Mouse (Mus musculus) B cell, adult 2 months (primary cell): ENCODE measurements around the gene Usp5.
"Not testable (repeated sequence)": the region's sequence is repeated elsewhere in the genome, so short reads cannot be mapped to it uniquely, and the experiment has no call there.

ENCODE experiments used
- DNase-seq, 2 experiments: peaks; one replicate each; pipeline ENCODE4 v3.0.0; 2022

Usp5 gene

GRCm38 (mm10) chr6:124839805-124840204 is 10.5 kb upstream of the Usp5 start:
- no peak for DNase-seq

- DNase-seq = no peak
Observed at GRCm38 (mm10) chr6:124836411-124836810, 7.1 kb upstream of the Usp5 start.

GRCm38 (mm10) chr6:124835531-124835930 is 6.2 kb upstream of the Usp5 start:
- DNase-seq = no peak

- DNase-seq = no peak
Observed at GRCm38 (mm10) chr6:124834512-124835081, 5.3 kb upstream of the Usp5 start.

- no peak for DNase-seq
Observed at GRCm38 (mm10) chr6:124831649-124832048, 2.4 kb upstream of the Usp5 start.

- not testable (repeated sequence) for DNase-seq
Observed at GRCm38 (mm10) chr6:124831199-124831598, 1.9 kb upstream of the Usp5 start.

- DNase-seq = peak; percentile 88 to 90
Observed at GRCm38 (mm10) chr6:124829799-124830700, 766 bp upstream of the Usp5 start.

GRCm38 (mm10) chr6:124828101-124828592 is 1.1 kb downstream of the Usp5 start:
- DNase-seq = peak in 1 of 2 experiments; percentile 4

- no peak for DNase-seq
Observed at GRCm38 (mm10) chr6:124822049-124822448, 7.2 kb downstream of the Usp5 start.

GRCm38 (mm10) chr6:124820891-124821290 is 8.4 kb downstream of the Usp5 start:
- no peak for DNase-seq

GRCm38 (mm10) chr6:124817971-124818370 is 11.3 kb downstream of the Usp5 start:
- DNase-seq = no peak

- no peak for DNase-seq
Observed at GRCm38 (mm10) chr6:124817563-124817962, 11.7 kb downstream of the Usp5 start.

GRCm38 (mm10) chr6:124817125-124817524 is 12.2 kb downstream of the Usp5 start:
- no peak for DNase-seq

GRCm38 (mm10) chr6:124816611-124817010 is 12.7 kb downstream of the Usp5 start:
- DNase-seq = no peak

GRCm38 (mm10) chr6:124814858-124815774 is 14.2 kb downstream of the Usp5 start:
- no peak for DNase-seq

GRCm38 (mm10) chr6:124814448-124814847 is 14.8 kb downstream of the Usp5 start:
- DNase-seq = no peak

- DNase-seq = peak; percentile 81 to 83
Observed at GRCm38 (mm10) chr6:124813933-124814332, 15.4 kb downstream of the Usp5 start, which contains the start of gene Tpi1. Gene Tpi1, minus strand, starts transcription at chr6:124814296.

GRCm38 (mm10) chr6:124813496-124813895 is 15.8 kb downstream of the Usp5 start:
- DNase-seq = peak; percentile 58 to 60

- DNase-seq = no peak
Observed at GRCm38 (mm10) chr6:124812848-124813247, 16.4 kb downstream of the Usp5 start.

- DNase-seq = no peak
Observed at GRCm38 (mm10) chr6:124811701-124812560, 17.4 kb downstream of the Usp5 start.

GRCm38 (mm10) chr6:124811403-124811665 is 17.9 kb downstream of the Usp5 start:
- DNase-seq = no peak
